Comparison of ENCODE assay signal across 12 mouse cellular contexts in the genomic region with DNA sequence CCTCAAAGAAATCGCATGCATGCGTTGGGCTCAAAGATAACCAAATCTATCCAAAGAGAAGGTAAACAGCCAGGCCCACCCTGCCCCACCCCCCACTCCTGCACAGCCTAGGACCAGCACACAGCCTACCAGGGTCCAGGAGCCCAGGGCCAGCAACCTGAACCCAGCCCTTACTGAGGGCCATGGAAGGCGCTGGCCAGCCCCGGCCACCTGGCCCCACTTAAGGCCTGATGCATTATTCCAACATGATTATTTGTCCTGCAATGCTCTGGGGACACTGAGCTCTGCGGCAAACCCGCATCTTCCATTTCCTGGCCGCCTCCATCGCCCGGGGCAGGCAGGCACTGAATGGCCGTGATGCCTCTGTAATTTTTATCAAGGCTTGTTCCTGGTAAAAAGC.
DNase-seq lines count a peak whose midpoint lies in the region; ATAC-seq lines count a peak whose summit lies in the region.
"Had no signal": no experiment of that assay in that cellular context is flagged by ENCODE, and none has a peak within 500 bp of the region (broad histone marks: within the 10 kb centered on the region; RNA-seq: fewer than 3 reads in every experiment).

No protein-coding gene starts in this region.

- H3K36me3 ChIP-seq in heart, embryonic 13.5 days: no peaks in the 10 kb centered on the region
- no peaks in the 10 kb centered on the region for H3K36me3 ChIP-seq in hindbrain, embryonic 13.5 days

- intact Hi-C loops in heart, postnatal 36 days (cut with DNase I): loop anchor here (5.0 kb wide), 1 partner anchor 97 kb away; a partner anchor contains a TSS

- no peak for DNase-seq in heart, postnatal 36 days
- peak; percentile 54 for DNase-seq in embryo, embryonic 10.5 days (ENCODE audit: low spot score)
- peak; percentile 56 for DNase-seq in mesoderm, embryonic 11.5 days (ENCODE audit: low read depth, low spot score)
- no peak for DNase-seq in cerebellum, adult 18-20 months
- no peak for DNase-seq in frontal cortex, adult 2 months (ENCODE audit: extremely low spot score in 1 of 2, low spot score in 1 of 2)
- DNase-seq in layer of hippocampus, adult 9-10 months (ENCODE audit: low spot score): no peak
- DNase-seq: B cell, adult 2 months; heart, postnatal 10 days; lung, postnatal 10 days had no signal

- H3K4me2 ChIP-seq in heart, embryonic 13.5 days: peak overlapping the region; percentile 16
- H3K4me2 ChIP-seq in hindbrain, embryonic 13.5 days: peak overlapping the region; percentile 27

- H3K27ac ChIP-seq in heart, embryonic 13.5 days (replicated peaks): peak overlapping the region; percentile 94
- H3K27ac ChIP-seq in hindbrain, embryonic 13.5 days: peak overlapping the region; percentile 75

- peak overlapping the region; percentile 71 for H3K9ac ChIP-seq in heart, embryonic 13.5 days
- peak overlapping the region; percentile 49 for H3K9ac ChIP-seq in hindbrain, embryonic 13.5 days

- no peak for ATAC-seq in heart, embryonic 13.5 days (ENCODE audit: extremely low read depth, insufficient number of reproducible peaks, low FRiP score, low TSS enrichment)
- peak; percentile 45; the same call in 1 of the 2 replicates for ATAC-seq in hindbrain, embryonic 13.5 days (ENCODE audit: low FRiP score)
- ATAC-seq: Patski had no signal

- 40% methylated on average over 10 of the region's 10 CpGs for WGBS in heart, embryonic 13.5 days
- WGBS in hindbrain, embryonic 13.5 days: 19% methylated on average over 10 of the region's 10 CpGs

- no peak overlapping the region for H3K4me3 ChIP-seq in heart, embryonic 13.5 days
- H3K4me3 ChIP-seq in hindbrain, embryonic 13.5 days: no peak overlapping the region

- no peaks in the 10 kb centered on the region for H3K9me3 ChIP-seq in heart, embryonic 13.5 days
- H3K9me3 ChIP-seq in hindbrain, embryonic 13.5 days: no peaks in the 10 kb centered on the region

- peaks cover 4% of the 10 kb centered on the region; the same call in 1 of the 2 replicates for H3K27me3 ChIP-seq in heart, embryonic 13.5 days (replicated peaks)
- peaks cover 44% of the 10 kb centered on the region for H3K27me3 ChIP-seq in hindbrain, embryonic 13.5 days

- H3K4me1 ChIP-seq in heart, embryonic 13.5 days: peaks cover 76% of the 10 kb centered on the region
- H3K4me1 ChIP-seq in hindbrain, embryonic 13.5 days (replicated peaks): peaks cover 69% of the 10 kb centered on the region

Comparison
In these comparisons a context has a peak if more than half of its experiments do, and no peak if none do; other contexts are left out.
1. DNase-seq: peak in embryo, embryonic 10.5 days (single experiment) and mesoderm, embryonic 11.5 days (single experiment); none in heart, postnatal 36 days (0 of 2), cerebellum, adult 18-20 months (0 of 2), frontal cortex, adult 2 months (0 of 2) and layer of hippocampus, adult 9-10 months (single experiment).